ENCODE assay signal across 8 mouse cellular contexts in genomic region chr11:97441658-97442125, GRCm38 (mm10). TPM values are rescaled to one million over a fixed set of nuclear protein-coding genes. Genes with fewer than 3 reads are reported as not detected.
DNase-seq lines count a peak whose midpoint lies in the region; ATAC-seq lines count a peak whose summit lies in the region.

No protein-coding gene starts in this region.

- peak overlapping the region; percentile 84 for H3K4me2 ChIP-seq in limb, embryonic 12.5 days
- peak overlapping the region; percentile 58 for H3K4me2 ChIP-seq in neural tube, embryonic 15.5 days

- H3K27ac ChIP-seq in limb, embryonic 12.5 days, result peak overlapping the region; percentile 73
- no peak overlapping the region for H3K27ac ChIP-seq in neural tube, embryonic 15.5 days (replicated peaks)

- H3K36me3 ChIP-seq in limb, embryonic 12.5 days, result peaks cover 30% of the 10 kb centered on the region
- peaks cover 13% of the 10 kb centered on the region for H3K36me3 ChIP-seq in neural tube, embryonic 15.5 days

- H3K4me3 ChIP-seq in limb, embryonic 12.5 days (replicated peaks), result peak overlapping the region; percentile 69
- H3K4me3 ChIP-seq in neural tube, embryonic 15.5 days (replicated peaks), result no peak overlapping the region; the same call in 1 of the 2 replicates

- 12% methylated on average over 3 of the region's 3 CpGs for WGBS in limb, embryonic 12.5 days
- 8% methylated on average over 3 of the region's 3 CpGs for WGBS in neural tube, embryonic 15.5 days

- H3K9ac ChIP-seq in limb, embryonic 12.5 days (replicated peaks), result peak overlapping the region; percentile 37
- H3K9ac ChIP-seq in neural tube, embryonic 15.5 days (replicated peaks), result no peak overlapping the region

- ATAC-seq in limb, embryonic 12.5 days (ENCODE audit: insufficient number of reproducible peaks, insufficient read depth, low FRiP score, low TSS enrichment, low read depth), result no peak
- no peak for ATAC-seq in neural tube, embryonic 15.5 days (ENCODE audit: low FRiP score)

- peaks cover 23% of the 10 kb centered on the region for H3K27me3 ChIP-seq in limb, embryonic 12.5 days
- H3K27me3 ChIP-seq in neural tube, embryonic 15.5 days (replicated peaks), result peaks cover 34% of the 10 kb centered on the region

- H3K4me1 ChIP-seq in limb, embryonic 12.5 days (replicated peaks), result peaks cover 62% of the 10 kb centered on the region
- peaks cover 39% of the 10 kb centered on the region for H3K4me1 ChIP-seq in neural tube, embryonic 15.5 days

- DNase-seq in embryo, embryonic 11 days, result peak; percentile 18
- DNase-seq in embryo, embryonic 9.5 days (ENCODE audit: extremely low spot score), result no peak
- DNase-seq in thymus, postnatal 14 days, result peak; percentile 35
- no peak for DNase-seq in thymus, postnatal 25 days
- no peak for DNase-seq in gastrocnemius, postnatal 25 days
- no peak for DNase-seq in frontal cortex, postnatal 36 days (ENCODE audit: low spot score in 2 of 2)

- H3K9me3 ChIP-seq in limb, embryonic 12.5 days, result no peaks in the 10 kb centered on the region
- no peaks in the 10 kb centered on the region for H3K9me3 ChIP-seq in neural tube, embryonic 15.5 days (replicated peaks)

RNA-seq across cellular contexts. Expression of gene Arhgap23, which starts 26.4 kb away (rescaled TPM):
- polyA plus RNA-seq in limb, embryonic 12.5 days (2016; fragmentation: Nextera tagmentation; extraction: Ambion mirVana), result 7.3 and 7.4 TPM in 2 replicates
- 8.0 and 9.2 TPM in 2 replicates for polyA plus RNA-seq in neural tube, embryonic 15.5 days (2015; fragmentation: Nextera tagmentation; extraction: Ambion mirVana)
- total RNA-seq in gastrocnemius, postnatal 25 days (2021), result 1 to 10 TPM; 6.5 to 7.1 TPM

RNA-seq across cellular contexts. Expression of gene 4933428G20Rik, which starts 58.4 kb away (rescaled TPM):
- polyA plus RNA-seq in limb, embryonic 12.5 days (2016; fragmentation: Nextera tagmentation; extraction: Ambion mirVana), result 0.36 and 1.4 TPM in 2 replicates
- polyA plus RNA-seq in neural tube, embryonic 15.5 days (2015; fragmentation: Nextera tagmentation; extraction: Ambion mirVana), result 1.2 and 1.4 TPM in 2 replicates
- not detected for total RNA-seq in gastrocnemius, postnatal 25 days (2021)

Comparison
In these comparisons a context has a peak if more than half of its experiments do, and no peak if none do; other contexts are left out.
1. DNase-seq: peak in embryo, embryonic 11 days (single experiment) and thymus, postnatal 14 days (single experiment); none in embryo, embryonic 9.5 days (single experiment), thymus, postnatal 25 days (single experiment), gastrocnemius, postnatal 25 days (single experiment) and frontal cortex, postnatal 36 days (0 of 2).